Mouse (Mus musculus): Measurements from ENCODE around the gene Nkapd1. TPM values are rescaled to one million over a fixed set of nuclear protein-coding genes. Genes with fewer than 3 reads are reported as not detected.

The Nkapd1 gene
- polyA plus RNA-seq, 1 experiment: 4.0 TPM

GRCm38 (mm10) chr9:50567372-50567771, 49.9 kb downstream of the Nkapd1 start:
- Histone ChIP-seq H3K4me3 (ENCODE audit: extremely low read depth, insufficient read depth, insufficient read length) (no peak overlapping the region), H3K4me1 (ENCODE audit: control insufficient read depth, insufficient read depth, insufficient read length) (no peaks in the 10 kb centered on the region), H3K27ac (ENCODE audit: insufficient read depth, low read length) (no peak overlapping the region), H3K36me3 (ENCODE audit: control insufficient read depth, insufficient read depth, low read length) (no peaks in the 10 kb centered on the region), H3K27me3 (ENCODE audit: control insufficient read depth, insufficient read depth, low read length) (no peaks in the 10 kb centered on the region)
- no peak for DNase-seq (ENCODE audit: low read depth in 1 of 2, low spot score in 2 of 2)
- 63% methylated on average over 4 of the region's 4 CpGs for WGBS
- TF ChIP-seq CTCF (IDR thresholded peaks at IDR 0.05; ENCODE audit: extremely low read depth, insufficient read depth, insufficient read length, insufficient replicate concordance) (no peak), POLR2A (IDR thresholded peaks at IDR 0.05; ENCODE audit: low read depth, low read length) (no peak)

- Histone ChIP-seq H3K36me3 (ENCODE audit: control insufficient read depth, insufficient read depth, low read length) (no peaks in the 10 kb centered on the region), H3K27ac (ENCODE audit: insufficient read depth, low read length) (no peak overlapping the region), H3K4me3 (ENCODE audit: extremely low read depth, insufficient read depth, insufficient read length) (no peak overlapping the region), H3K27me3 (ENCODE audit: control insufficient read depth, insufficient read depth, low read length) (no peaks in the 10 kb centered on the region), H3K4me1 (ENCODE audit: control insufficient read depth, insufficient read depth, insufficient read length) (no peaks in the 10 kb centered on the region)
- TF ChIP-seq CTCF (IDR thresholded peaks at IDR 0.05; ENCODE audit: extremely low read depth, insufficient read depth, insufficient read length, insufficient replicate concordance): no peak
- TF ChIP-seq POLR2A (IDR thresholded peaks at IDR 0.05; ENCODE audit: low read depth, low read length): no peak
- DNase-seq (ENCODE audit: low read depth in 1 of 2, low spot score in 2 of 2): no peak
- WGBS: 81% methylated on average over 4 of the region's 4 CpGs
These were observed 51.3 kb downstream of the Nkapd1 start for GRCm38 (mm10) chr9:50565940-50566339.

GRCm38 (mm10) chr9:50565173-50565572, 52.1 kb downstream of the Nkapd1 start:
- Histone ChIP-seq H3K27me3 (ENCODE audit: control insufficient read depth, insufficient read depth, low read length) (no peaks in the 10 kb centered on the region), H3K4me1 (ENCODE audit: control insufficient read depth, insufficient read depth, insufficient read length) (no peaks in the 10 kb centered on the region), H3K36me3 (ENCODE audit: control insufficient read depth, insufficient read depth, low read length) (no peaks in the 10 kb centered on the region), H3K27ac (ENCODE audit: insufficient read depth, low read length) (no peak overlapping the region), H3K4me3 (ENCODE audit: extremely low read depth, insufficient read depth, insufficient read length) (no peak overlapping the region)
- DNase-seq (ENCODE audit: low read depth in 1 of 2, low spot score in 2 of 2): no peak
- WGBS: 77% methylated on average over 7 of the region's 7 CpGs
- no peak for TF ChIP-seq CTCF (IDR thresholded peaks at IDR 0.05; ENCODE audit: extremely low read depth, insufficient read depth, insufficient read length, insufficient replicate concordance)
- TF ChIP-seq POLR2A (IDR thresholded peaks at IDR 0.05; ENCODE audit: low read depth, low read length): no peak

DNA sequence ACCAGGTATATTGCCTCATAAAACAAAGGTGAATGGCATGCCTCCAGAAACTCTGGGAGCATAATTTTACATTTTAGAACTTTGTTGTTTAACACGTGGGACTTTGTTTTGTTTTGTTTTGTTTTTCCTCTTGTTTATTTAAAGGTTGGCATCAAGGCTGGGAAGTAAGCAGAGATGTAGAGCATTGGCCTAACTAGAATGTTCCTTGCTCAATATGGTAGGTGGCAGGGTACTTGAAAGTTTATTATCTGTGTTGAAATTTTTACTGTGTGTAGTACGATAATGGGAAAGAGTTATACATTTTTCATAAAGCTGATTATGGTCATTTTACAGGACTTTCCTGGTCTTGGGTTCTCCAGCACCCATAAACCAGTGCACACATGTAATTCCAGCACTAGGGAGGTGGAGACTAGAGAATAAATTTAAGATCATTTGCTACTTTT, 55.3 kb downstream of the Nkapd1 start:
- no peak overlapping the region for H3K27ac ChIP-seq (ENCODE audit: insufficient read depth, low read length)
- 84% methylated on average over 2 of the region's 2 CpGs for WGBS

DNA sequence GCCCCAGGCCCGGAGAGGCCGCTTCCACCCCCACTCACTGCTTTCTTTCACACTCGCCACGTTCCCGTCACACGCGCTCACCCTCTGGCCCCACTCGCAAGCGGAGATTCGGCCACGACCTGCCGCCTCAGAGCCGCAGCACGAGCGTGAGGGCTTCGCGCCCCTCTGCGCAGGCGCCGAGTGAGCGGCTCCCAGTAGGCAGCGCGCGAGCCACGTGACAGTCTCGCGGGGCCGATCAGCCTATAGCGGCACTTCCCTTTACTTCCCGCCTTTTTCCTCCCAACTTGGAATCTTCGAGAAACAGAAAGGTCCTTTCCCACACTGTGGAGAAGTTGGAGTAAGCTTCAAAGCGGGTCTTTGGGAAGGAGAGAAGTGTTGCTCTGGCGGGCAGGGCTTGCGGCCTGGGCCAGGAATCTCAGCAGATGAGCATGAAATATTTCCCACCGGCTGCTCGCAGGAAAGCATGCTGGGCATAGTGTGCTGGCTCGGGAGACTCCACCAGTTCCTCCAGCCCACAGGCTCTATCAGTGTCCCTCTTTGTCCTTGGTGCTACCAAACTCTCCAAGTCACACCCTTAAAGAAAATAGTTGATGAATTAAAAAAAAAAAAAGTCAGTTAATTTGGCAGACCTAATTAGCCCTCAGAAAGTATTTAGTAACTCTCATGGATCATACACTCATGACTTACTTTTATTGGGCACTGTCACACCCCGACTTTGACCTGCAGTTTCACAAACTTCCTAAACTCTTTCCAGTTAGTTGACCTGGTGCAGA, 55.9 kb downstream of the Nkapd1 start, which contains the start of gene Tex12:
TSS of gene Tex12 (minus strand) at position 181 of the 773 bp plus-strand sequence.
- 95% methylated on average over 38 of the region's 38 CpGs for WGBS
- no peak for DNase-seq (ENCODE audit: low read depth in 1 of 2, low spot score in 2 of 2)
- no peaks in the 10 kb centered on the region for H3K27me3 ChIP-seq (ENCODE audit: control insufficient read depth, insufficient read depth, low read length)
- H3K36me3 ChIP-seq (ENCODE audit: control insufficient read depth, insufficient read depth, low read length): no peaks in the 10 kb centered on the region
- no peaks in the 10 kb centered on the region for H3K4me1 ChIP-seq (ENCODE audit: control insufficient read depth, insufficient read depth, insufficient read length)
- no peak within 1 kb of the TSS for H3K27ac ChIP-seq (ENCODE audit: insufficient read depth, low read length)
- no peak within 1 kb of the TSS for H3K4me3 ChIP-seq (ENCODE audit: extremely low read depth, insufficient read depth, insufficient read length)
- TF ChIP-seq CTCF (IDR thresholded peaks at IDR 0.05; ENCODE audit: extremely low read depth, insufficient read depth, insufficient read length, insufficient replicate concordance) (no peak), POLR2A (IDR thresholded peaks at IDR 0.05; ENCODE audit: low read depth, low read length) (no peak)

More for the DNA sequence above, 55.3 kb downstream of the Nkapd1 start:
- Histone ChIP-seq H3K27me3 (ENCODE audit: control insufficient read depth, insufficient read depth, low read length) (no peaks in the 10 kb centered on the region), H3K4me1 (ENCODE audit: control insufficient read depth, insufficient read depth, insufficient read length) (no peaks in the 10 kb centered on the region), H3K4me3 (ENCODE audit: extremely low read depth, insufficient read depth, insufficient read length) (no peak overlapping the region), H3K36me3 (ENCODE audit: control insufficient read depth, insufficient read depth, low read length) (no peaks in the 10 kb centered on the region)
- no peak for TF ChIP-seq POLR2A (IDR thresholded peaks at IDR 0.05; ENCODE audit: low read depth, low read length)
- no peak for TF ChIP-seq CTCF (IDR thresholded peaks at IDR 0.05; ENCODE audit: extremely low read depth, insufficient read depth, insufficient read length, insufficient replicate concordance)
- DNase-seq (ENCODE audit: low read depth in 1 of 2, low spot score in 2 of 2): no peak

Other genes with a start within 250 kb of the Nkapd1 start
- 0.14 TPM in 2 replicates for gene Plet1, start 122.9 kb downstream of the Nkapd1 start, polyA plus RNA-seq (2012; rRNA removed)
- 27.8 and 56.4 TPM in 2 replicates for gene Pts, start 88.7 kb downstream of the Nkapd1 start, polyA plus RNA-seq (2012; rRNA removed)
- gene Il18, start 62.6 kb downstream of the Nkapd1 start, polyA plus RNA-seq (2012; rRNA removed): 10.7 and 12.6 TPM in 2 replicates
- gene Bco2, start 62.3 kb downstream of the Nkapd1 start, polyA plus RNA-seq (2012; rRNA removed): 0.54 and 0.62 TPM in 2 replicates
- not detected in 2 replicates for gene Tex12, start 56.1 kb downstream of the Nkapd1 start, polyA plus RNA-seq (2012; rRNA removed)
- 70.6 and 73.2 TPM in 2 replicates for gene Sdhd, start 13.7 kb downstream of the Nkapd1 start, polyA plus RNA-seq (2012; rRNA removed)
- 39.0 and 67.3 TPM in 2 replicates for gene Timm8b, start 13.6 kb downstream of the Nkapd1 start, polyA plus RNA-seq (2012; rRNA removed)
- 0.07 and 0.18 TPM in 2 replicates for gene Pih1d2, start 143 bp downstream of the Nkapd1 start, polyA plus RNA-seq (2012; rRNA removed)
- 4.9 and 5.2 TPM in 2 replicates for gene Dlat, start 42.3 kb upstream of the Nkapd1 start, polyA plus RNA-seq (2012; rRNA removed)
- gene Dixdc1, start 122.1 kb upstream of the Nkapd1 start, polyA plus RNA-seq (2012; rRNA removed): 0.35 and 0.73 TPM in 2 replicates
- gene 2310030G06Rik, start 129.1 kb upstream of the Nkapd1 start, polyA plus RNA-seq (2012; rRNA removed): 0.71 and 0.94 TPM in 2 replicates
- 13.5 and 19.8 TPM in 2 replicates for gene Cryab, start 133.9 kb upstream of the Nkapd1 start, polyA plus RNA-seq (2012; rRNA removed)
- 5.4 and 6.0 TPM in 2 replicates for gene Hspb2, start 134.9 kb upstream of the Nkapd1 start, polyA plus RNA-seq (2012; rRNA removed)
- 2.6 and 3.2 TPM in 2 replicates for gene Fdxacb1, start 150.8 kb upstream of the Nkapd1 start, polyA plus RNA-seq (2012; rRNA removed)
- 10.4 and 12.3 TPM in 2 replicates for gene Alg9, start 157.6 kb upstream of the Nkapd1 start, polyA plus RNA-seq (2012; rRNA removed)
- gene 1110032A03Rik, start 158.1 kb upstream of the Nkapd1 start, polyA plus RNA-seq (2012; rRNA removed): 9.2 and 10.5 TPM in 2 replicates
- 8.6 and 10.2 TPM in 2 replicates for gene Ppp2r1b, start 227.8 kb upstream of the Nkapd1 start, polyA plus RNA-seq (2012; rRNA removed)

Measured in spleen, adult 2 months (tissue).